Mouse (Mus musculus): Measurements from ENCODE around the gene Hbs1l. TPM values are rescaled to one million over a fixed set of nuclear protein-coding genes. Genes with fewer than 3 reads are reported as not detected.

Hbs1l gene
- total and polyA plus RNA-seq, 2 experiments from 2014 or later, result 46.5 to 51.0 TPM

DNA sequence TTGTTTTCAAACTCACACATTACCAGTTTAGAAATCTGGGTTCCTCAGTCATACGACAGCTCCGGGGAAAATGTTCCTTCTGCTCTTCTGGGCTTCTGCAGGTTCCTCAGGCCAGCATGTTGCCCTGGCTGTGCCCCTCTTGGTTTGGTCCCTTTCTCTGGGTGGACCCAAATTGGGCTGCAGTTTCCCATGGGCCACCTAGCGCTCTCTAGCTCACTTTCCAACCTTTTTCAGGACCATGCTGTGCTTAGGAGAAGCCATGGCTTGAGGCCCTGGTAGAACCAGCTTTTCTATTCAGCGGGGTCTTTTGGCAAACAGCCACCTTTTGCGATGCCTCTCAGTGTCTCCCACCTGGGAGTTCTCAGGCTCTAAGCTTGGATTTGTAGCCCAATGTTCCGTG, 76.5 kb downstream of the Hbs1l start:
- DNase-seq (ENCODE audit: low spot score) (no peak), ATAC-seq (ENCODE audit: insufficient read depth, low read depth) (no peak)
- Histone ChIP-seq H3K4me1 (ENCODE audit: control insufficient read depth, insufficient read depth) (no peaks in the 10 kb centered on the region), H3K9ac (replicated peaks; ENCODE audit: low read depth, low read length) (no peak overlapping the region), H3K4me2 (ENCODE audit: low read depth, low read length) (no peak overlapping the region), H3K36me3 (replicated peaks; ENCODE audit: control insufficient read depth, insufficient read depth, low read length) (peaks cover 27% of the 10 kb centered on the region), H3K9me3 (replicated peaks; ENCODE audit: control insufficient read depth, low read length) (no peaks in the 10 kb centered on the region), H3K4me3 (ENCODE audit: low read depth, low read length) (no peak overlapping the region), H3K27ac (ENCODE audit: low read depth) (no peak overlapping the region), H3K27me3 (ENCODE audit: control insufficient read depth, insufficient read depth, low read length) (no peaks in the 10 kb centered on the region)
- TF ChIP-seq EP300 (IDR thresholded peaks at IDR 0.05; ENCODE audit: low read depth) (no peak), CTCF (IDR thresholded peaks at IDR 0.05; ENCODE audit: low read depth) (no peak)
- WGBS, result 92% methylated on average over 6 of the region's 6 CpGs

DNA sequence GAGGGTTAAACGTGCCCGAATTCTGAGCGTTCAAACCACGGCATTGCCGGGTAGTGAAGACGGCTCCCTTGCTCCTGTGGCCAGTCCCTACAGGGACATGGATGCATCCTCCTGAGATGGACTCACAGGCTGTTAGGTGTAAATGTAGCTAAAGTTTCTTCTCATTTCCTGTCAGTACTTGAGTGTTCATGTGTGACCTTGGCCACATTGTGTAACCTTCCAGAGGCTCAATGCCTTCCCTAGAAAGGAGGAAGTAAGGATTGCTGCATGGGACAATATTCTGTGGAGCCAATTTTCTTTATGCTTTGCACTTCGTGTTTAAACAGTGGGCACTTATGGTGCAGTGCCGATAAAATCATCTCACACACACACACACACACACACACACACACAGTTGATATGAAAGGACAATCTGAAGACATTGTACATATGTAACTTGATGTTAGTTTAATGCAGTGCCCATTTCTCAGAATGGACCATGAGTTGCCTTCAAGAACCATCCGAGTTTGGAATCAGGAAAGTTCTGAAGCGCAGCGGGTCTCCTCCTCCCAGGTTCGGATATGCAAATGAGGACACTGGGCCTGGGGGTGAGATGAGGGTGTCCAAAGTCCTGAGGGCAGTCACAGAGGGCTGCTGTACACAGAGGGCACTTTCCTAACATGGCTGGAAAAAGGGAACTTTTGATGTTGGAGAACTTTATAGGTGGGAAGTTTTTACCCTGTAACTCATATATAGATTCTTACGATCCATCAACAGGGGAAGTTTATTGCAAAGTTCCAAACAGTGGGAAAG, 81.1 kb downstream of the Hbs1l start, which contains the start of gene Aldh8a1:
TSS of gene Aldh8a1 (plus strand) at position 610 of the 792 bp plus-strand sequence.
- H3K4me3 ChIP-seq (ENCODE audit: low read depth, low read length), result no peak within 1 kb of the TSS
- DNase-seq (ENCODE audit: low spot score), result no peak
- H3K9ac ChIP-seq (replicated peaks; ENCODE audit: low read depth, low read length), result no peak within 1 kb of the TSS
- H3K4me1 ChIP-seq (ENCODE audit: control insufficient read depth, insufficient read depth), result no peaks in the 10 kb centered on the region
- 77% methylated on average over 13 of the region's 13 CpGs for WGBS
- no peak within 1 kb of the TSS for H3K4me2 ChIP-seq (ENCODE audit: low read depth, low read length)
- ATAC-seq (ENCODE audit: insufficient read depth, low read depth), result no peak
- H3K27ac ChIP-seq (ENCODE audit: low read depth), result no peak within 1 kb of the TSS
- no peaks in the 10 kb centered on the region for H3K36me3 ChIP-seq (replicated peaks; ENCODE audit: control insufficient read depth, insufficient read depth, low read length)
- 0 out of 2 replicates have a peak, but pooled peaks cover 7% of the 10 kb centered on the region for H3K27me3 ChIP-seq (ENCODE audit: control insufficient read depth, insufficient read depth, low read length)
- no peaks in the 10 kb centered on the region for H3K9me3 ChIP-seq (replicated peaks; ENCODE audit: control insufficient read depth, low read length)
- no peak for TF ChIP-seq EP300 (IDR thresholded peaks at IDR 0.05; ENCODE audit: low read depth)

DNA sequence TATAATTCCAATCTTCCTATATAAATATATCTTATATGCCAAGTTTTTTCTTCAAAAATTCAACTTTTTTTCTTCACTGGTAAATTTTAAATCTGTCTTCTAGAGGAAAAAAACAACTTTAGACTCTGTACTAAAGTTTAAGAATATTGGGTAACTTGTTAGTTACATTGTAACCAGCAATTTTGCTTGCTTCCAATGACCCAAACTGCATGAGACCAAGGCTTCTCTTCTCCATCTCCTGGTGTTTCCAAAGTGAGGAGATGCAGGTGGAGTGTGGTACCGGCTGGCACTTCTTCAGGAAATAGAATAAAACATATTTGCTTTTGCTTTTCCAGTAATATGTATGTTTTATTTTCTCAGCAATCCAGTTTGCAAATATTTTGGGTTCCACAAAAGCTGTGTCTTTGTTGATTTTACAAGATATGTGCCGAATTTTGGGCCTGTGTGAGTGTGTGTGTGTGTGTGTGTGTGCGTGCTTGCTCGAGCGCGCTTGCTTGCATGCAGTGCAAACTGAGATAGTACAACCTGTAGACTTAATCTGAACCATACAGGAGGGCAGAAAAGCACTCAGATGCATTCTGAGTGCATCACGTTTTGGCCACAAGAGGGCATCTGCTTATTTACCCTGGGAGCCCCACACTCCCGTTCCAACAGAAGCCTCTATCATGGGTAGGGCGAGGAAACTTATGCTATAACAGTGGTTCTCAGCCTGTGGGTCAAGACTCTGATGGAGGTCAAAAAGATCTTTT, 82.6 kb downstream of the Hbs1l start:
- no peak overlapping the region for H3K4me3 ChIP-seq (ENCODE audit: low read depth, low read length)
- H3K4me2 ChIP-seq (ENCODE audit: low read depth, low read length), result no peak overlapping the region
- H3K9me3 ChIP-seq (replicated peaks; ENCODE audit: control insufficient read depth, low read length), result no peaks in the 10 kb centered on the region
- WGBS, result 69% methylated on average over 9 of the region's 9 CpGs
- no peaks in the 10 kb centered on the region for H3K4me1 ChIP-seq (ENCODE audit: control insufficient read depth, insufficient read depth)
- no peak overlapping the region for H3K9ac ChIP-seq (replicated peaks; ENCODE audit: low read depth, low read length)
- no peaks in the 10 kb centered on the region for H3K36me3 ChIP-seq (replicated peaks; ENCODE audit: control insufficient read depth, insufficient read depth, low read length)
- H3K27me3 ChIP-seq (ENCODE audit: control insufficient read depth, insufficient read depth, low read length), result 0 out of 2 replicates have a peak, but pooled peaks cover 7% of the 10 kb centered on the region
- ATAC-seq (ENCODE audit: insufficient read depth, low read depth) (no peak), DNase-seq (ENCODE audit: low spot score) (no peak)
- H3K27ac ChIP-seq (ENCODE audit: low read depth), result no peak overlapping the region
- TF ChIP-seq CTCF (IDR thresholded peaks at IDR 0.05; ENCODE audit: low read depth), result peak; percentile 43
- no peak for TF ChIP-seq EP300 (IDR thresholded peaks at IDR 0.05; ENCODE audit: low read depth)

DNA sequence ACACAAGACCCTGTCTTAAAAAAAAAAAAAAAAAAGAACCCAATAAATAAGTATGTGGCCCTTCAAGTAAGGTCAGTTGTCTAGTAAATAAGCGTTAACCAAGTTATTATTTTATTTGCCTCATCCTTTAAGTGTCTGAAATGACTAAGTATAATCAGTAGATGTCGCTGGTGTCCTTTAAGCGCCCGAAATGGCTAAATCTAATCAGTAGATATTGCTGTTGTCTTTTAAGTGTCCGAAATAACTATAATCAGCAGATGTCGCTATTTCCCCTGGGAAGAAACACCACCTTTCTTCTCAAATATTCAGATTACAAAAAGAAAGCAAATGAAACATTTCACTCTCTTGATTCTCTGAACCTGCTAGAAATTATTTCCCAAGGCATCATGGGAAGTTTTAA, 87.1 kb downstream of the Hbs1l start:
- ATAC-seq (ENCODE audit: insufficient read depth, low read depth), result no peak
- 9% methylated on average over 6 of the region's 6 CpGs for WGBS
- peak; percentile 77 for DNase-seq (ENCODE audit: low spot score)

DNA sequence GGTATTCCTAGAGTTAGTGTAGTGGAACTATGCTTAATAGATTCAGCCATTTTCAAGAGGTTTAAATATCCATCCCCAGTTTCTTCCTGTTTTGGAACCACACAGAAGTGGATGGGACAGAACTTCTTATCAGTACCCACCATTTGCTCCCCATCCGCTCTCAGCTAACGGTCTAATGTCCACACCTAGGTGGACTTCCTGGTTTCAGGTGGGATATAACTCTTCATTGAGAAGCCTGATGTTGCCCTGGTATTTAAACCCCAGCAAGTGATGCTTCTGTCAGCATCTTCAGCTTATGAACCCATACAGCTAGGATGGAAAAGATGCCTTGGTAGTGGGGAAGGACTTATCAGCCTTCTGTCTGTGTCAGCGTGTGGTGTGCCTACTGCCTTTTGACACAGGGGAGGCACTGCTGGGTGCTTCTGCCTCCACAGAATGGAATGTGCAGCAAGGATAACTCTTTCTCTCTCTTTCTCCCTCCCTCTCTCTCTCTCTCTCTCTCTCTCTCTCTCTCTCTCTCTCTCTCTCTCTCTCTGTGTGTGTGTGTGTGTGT, 89.4 kb downstream of the Hbs1l start:
- Histone ChIP-seq H3K36me3 (replicated peaks; ENCODE audit: control insufficient read depth, insufficient read depth, low read length) (no peaks in the 10 kb centered on the region), H3K9me3 (replicated peaks; ENCODE audit: control insufficient read depth, low read length) (no peaks in the 10 kb centered on the region), H3K4me3 (ENCODE audit: low read depth, low read length) (no peak overlapping the region), H3K9ac (replicated peaks; ENCODE audit: low read depth, low read length) (no peak overlapping the region), H3K4me1 (ENCODE audit: control insufficient read depth, insufficient read depth) (no peaks in the 10 kb centered on the region), H3K27me3 (ENCODE audit: control insufficient read depth, insufficient read depth, low read length) (0 out of 2 replicates have a peak, but pooled peaks cover 7% of the 10 kb centered on the region), H3K4me2 (ENCODE audit: low read depth, low read length) (no peak overlapping the region), H3K27ac (ENCODE audit: low read depth) (no peak overlapping the region)
- DNase-seq (ENCODE audit: low spot score) (no peak), ATAC-seq (ENCODE audit: insufficient read depth, low read depth) (no peak)
- 54% methylated on average over 3 of the region's 3 CpGs for WGBS
- no peak for TF ChIP-seq EP300 (IDR thresholded peaks at IDR 0.05; ENCODE audit: low read depth)
- TF ChIP-seq CTCF (IDR thresholded peaks at IDR 0.05; ENCODE audit: low read depth), result no peak

More for the DNA sequence above, 87.1 kb downstream of the Hbs1l start:
- Histone ChIP-seq H3K4me3 (ENCODE audit: low read depth, low read length) (no peak overlapping the region), H3K36me3 (replicated peaks; ENCODE audit: control insufficient read depth, insufficient read depth, low read length) (no peaks in the 10 kb centered on the region), H3K4me1 (ENCODE audit: control insufficient read depth, insufficient read depth) (no peaks in the 10 kb centered on the region), H3K9me3 (replicated peaks; ENCODE audit: control insufficient read depth, low read length) (no peaks in the 10 kb centered on the region), H3K4me2 (ENCODE audit: low read depth, low read length) (no peak overlapping the region), H3K27ac (ENCODE audit: low read depth) (no peak overlapping the region), H3K9ac (replicated peaks; ENCODE audit: low read depth, low read length) (no peak overlapping the region), H3K27me3 (ENCODE audit: control insufficient read depth, insufficient read depth, low read length) (0 out of 2 replicates have a peak, but pooled peaks cover 7% of the 10 kb centered on the region)
- peak; percentile 77 for TF ChIP-seq CTCF (IDR thresholded peaks at IDR 0.05; ENCODE audit: low read depth)
- TF ChIP-seq EP300 (IDR thresholded peaks at IDR 0.05; ENCODE audit: low read depth), result no peak
